Mouse (Mus musculus) NIH3T3 (cell line): ENCODE results near the gene Acoxl.
A peak's percentile ranks its signal among the peaks of the same experiment; 100 is the strongest.

Experiments
- DNase-seq: peaks from one replicate; pipeline ENCODE4 v3.0.0-alpha.2; 2012; ENCODE audit warnings: low read depth

Gene Acoxl

GRCm38 (mm10) chr2:128140183-128140582 lies 301.5 kb downstream of the Acoxl start:
- no peak for DNase-seq

- DNase-seq = no peak
Measured at GRCm38 (mm10) chr2:128143992-128144391, 305.3 kb downstream of the Acoxl start.

GRCm38 (mm10) chr2:128145433-128145832 lies 306.8 kb downstream of the Acoxl start:
- peak; percentile 70 for DNase-seq

GRCm38 (mm10) chr2:128149596-128149995 lies 310.9 kb downstream of the Acoxl start:
- no peak for DNase-seq

- DNase-seq = no peak
Measured at GRCm38 (mm10) chr2:128152211-128152610, 313.5 kb downstream of the Acoxl start.

- no peak for DNase-seq
Measured at GRCm38 (mm10) chr2:128152845-128153550, 314.3 kb downstream of the Acoxl start.

GRCm38 (mm10) chr2:128153551-128153910 lies 314.9 kb downstream of the Acoxl start:
- DNase-seq = no peak

- DNase-seq = no peak
Measured at GRCm38 (mm10) chr2:128155412-128156066, 316.9 kb downstream of the Acoxl start.

- no peak for DNase-seq
Measured at GRCm38 (mm10) chr2:128156067-128156462, 317.4 kb downstream of the Acoxl start.

- no peak for DNase-seq
Measured at GRCm38 (mm10) chr2:128156557-128157412, 318.1 kb downstream of the Acoxl start.

- peak; percentile 24 for DNase-seq
Measured at GRCm38 (mm10) chr2:128158734-128159410, 320.2 kb downstream of the Acoxl start.

- DNase-seq = no peak
Measured at GRCm38 (mm10) chr2:128159619-128160125, 321.0 kb downstream of the Acoxl start.

- no peak for DNase-seq
Measured at GRCm38 (mm10) chr2:128163177-128163576, 324.5 kb downstream of the Acoxl start.

- peak; percentile 31 for DNase-seq
Measured at GRCm38 (mm10) chr2:128166623-128167423, 328.1 kb downstream of the Acoxl start.

- DNase-seq = no peak
Measured at GRCm38 (mm10) chr2:128167930-128168329, 329.3 kb downstream of the Acoxl start.

- no peak for DNase-seq
Measured at GRCm38 (mm10) chr2:128169486-128169885, 330.8 kb downstream of the Acoxl start.

GRCm38 (mm10) chr2:128169972-128170371 lies 331.3 kb downstream of the Acoxl start:
- DNase-seq = no peak

GRCm38 (mm10) chr2:128170614-128171013 lies 331.9 kb downstream of the Acoxl start:
- DNase-seq = no peak

- DNase-seq = peak; percentile 41
Measured at GRCm38 (mm10) chr2:128172266-128172665, 333.6 kb downstream of the Acoxl start.
